Mouse (Mus musculus) forebrain, embryonic 11.5 days (tissue): ENCODE data around the gene Prps1l1. TPM values are rescaled to one million over a fixed set of nuclear protein-coding genes. Genes with fewer than 3 reads are reported as not detected.

Source experiments
- ATAC-seq: fragments of 200-750 bp; cut with Nextera tagmentation; replicated peaks from 2 replicates; pipeline ENCODE4 v1.8.0; 2017; ENCODE audit warnings: moderate TSS enrichment; ENCODE audit not compliant: low FRiP score
- DNase-seq: peaks from one replicate; pipeline ENCODE4 v3.0.0-alpha.2; 2017; ENCODE audit warnings: low spot score
- H3K27ac ChIP-seq: fragments of 300-500 bp; sonication (generic); 2 replicates; pipeline ENCODE4 v1.5.1; 2014; ENCODE audit warnings: low read depth, low read length
- H3K27me3 ChIP-seq: fragments of 300-500 bp; sonication (generic); 2 replicates; pipeline ENCODE4 v1.6.1; 2014; ENCODE audit warnings: mild to moderate bottlenecking, low read length, mixed read lengths; ENCODE audit not compliant: control insufficient read depth, insufficient read depth
- H3K36me3 ChIP-seq: fragments of 300-500 bp; sonication (generic); 2 replicates; pipeline ENCODE4 v1.6.1; 2014; ENCODE audit warnings: mild to moderate bottlenecking, low read length, moderate library complexity, mixed read lengths; ENCODE audit not compliant: control insufficient read depth, insufficient read depth
- H3K4me1 ChIP-seq: fragments of 300-500 bp; sonication (generic); replicated peaks from 2 replicates; pipeline ENCODE4 v1.6.1; 2014; ENCODE audit warnings: low read length, mixed read lengths; ENCODE audit not compliant: control insufficient read depth, insufficient read depth
- H3K4me2 ChIP-seq: fragments of 300-500 bp; sonication (generic); 2 replicates; pipeline ENCODE4 v1.6.1; 2014; ENCODE audit warnings: low read depth, mild to moderate bottlenecking, low read length, moderate library complexity, mixed read lengths; ENCODE audit not compliant: severe bottlenecking
- H3K4me3 ChIP-seq: fragments of 300-500 bp; sonication (generic); 2 replicates; pipeline ENCODE4 v1.5.1; 2014; ENCODE audit warnings: low read depth, low read length
- H3K9ac ChIP-seq: fragments of 300-500 bp; sonication (generic); 2 replicates; pipeline ENCODE4 v1.6.1; 2014; ENCODE audit warnings: low read length
- H3K9me3 ChIP-seq: fragments of 300-500 bp; sonication (generic); 2 replicates; pipeline ENCODE4 v1.6.1; 2016; ENCODE audit warnings: low read length, mixed read lengths; ENCODE audit not compliant: control insufficient read depth
- WGBS: fragments of 180-500 bp; shearing (Covaris S2); extraction: QIAGEN DNeasy Blood & Tissue Kit; methylation state at CpG from one replicate; pipeline ENCODE4 v1.1.7; 2014; 5-methylcytosine and 5-hydroxymethylcytosine counted together
- polyA plus RNA-seq: library from polyadenylated mRNA; unstranded; fragments of >200 nt; fragmentation: Nextera tagmentation; extraction: Ambion mirVana; gene quantifications from 2 replicates; pipeline ENCODE4 v1.2.1, GENCODE M21; 2014

The Prps1l1 gene
- polyA plus RNA-seq, 1 experiment from 2014 or later, result not detected

DNA sequence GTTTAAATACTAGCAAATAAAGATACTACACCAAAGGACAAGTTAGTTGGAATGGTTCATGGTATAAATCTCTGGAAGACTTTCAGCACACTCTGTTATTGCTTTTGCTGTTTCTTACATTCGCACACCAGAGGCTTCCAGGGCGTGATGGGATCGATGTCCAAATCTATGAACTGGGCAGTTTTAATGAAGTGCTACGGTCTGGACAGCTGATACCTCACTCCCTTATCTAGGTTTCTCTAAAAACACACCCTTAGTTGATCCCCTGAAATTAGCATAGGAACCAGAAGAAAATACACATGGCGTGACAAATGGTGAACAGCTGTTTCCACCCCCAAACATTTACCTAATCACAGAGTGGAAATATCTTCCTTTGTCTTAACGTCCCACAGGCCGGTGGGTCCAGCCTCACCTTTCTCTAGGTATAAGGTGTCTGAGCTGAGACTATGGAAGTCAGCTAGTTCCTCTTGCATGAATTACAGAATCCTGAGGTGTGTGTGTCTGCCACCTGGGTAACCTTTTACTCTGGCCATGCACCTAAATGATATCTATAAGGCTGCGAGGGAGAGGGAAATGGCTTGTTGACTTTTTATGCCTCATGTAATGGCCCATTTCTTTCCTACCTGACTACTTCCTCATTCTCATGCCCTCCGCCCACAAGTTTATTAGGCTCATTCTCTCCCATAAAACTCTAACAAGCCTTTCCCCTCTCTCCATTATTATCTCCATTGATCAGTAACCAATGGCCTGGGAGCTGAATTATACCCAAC is 32.1 kb downstream of the Prps1l1 start:
- Histone ChIP-seq H3K4me3 (no peak overlapping the region), H3K4me2 (no peak overlapping the region), H3K36me3 (no peaks in the 10 kb centered on the region), H3K27ac (no peak overlapping the region), H3K9ac (no peak overlapping the region), H3K27me3 (no peaks in the 10 kb centered on the region), H3K9me3 (no peaks in the 10 kb centered on the region), H3K4me1 (no peaks in the 10 kb centered on the region)
- DNase-seq (no peak), ATAC-seq (no peak)
- 91% methylated on average over 9 of the region's 9 CpGs for WGBS

DNA sequence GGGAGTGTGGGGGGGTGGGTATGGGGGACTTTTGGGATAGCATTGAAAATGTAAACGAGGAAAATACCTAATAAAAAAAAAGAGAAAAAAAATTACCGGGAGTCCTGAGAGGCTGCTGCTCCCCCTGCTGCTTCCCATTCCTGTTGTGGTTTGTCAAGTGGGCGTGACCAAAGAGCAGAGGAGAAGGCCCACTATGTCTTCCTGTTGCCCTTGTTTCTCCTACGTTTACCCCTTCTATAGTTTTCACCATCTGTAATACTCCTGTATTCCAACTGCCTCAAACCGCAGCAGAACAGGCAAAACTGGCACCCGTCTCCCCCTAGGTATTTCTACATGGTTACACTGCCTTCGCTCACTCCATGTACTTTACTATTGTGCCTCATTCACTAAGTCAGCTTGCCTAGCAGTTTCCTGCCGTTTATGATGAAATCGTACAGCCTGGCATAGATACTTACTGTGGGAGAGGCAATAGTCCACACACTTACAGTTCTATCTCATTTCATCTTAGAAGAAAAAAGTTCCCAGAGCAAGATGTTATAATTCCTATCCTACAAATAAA is 34.2 kb downstream of the Prps1l1 start:
- H3K4me1 ChIP-seq, result no peaks in the 10 kb centered on the region
- no peaks in the 10 kb centered on the region for H3K9me3 ChIP-seq
- no peaks in the 10 kb centered on the region for H3K27me3 ChIP-seq
- no peak overlapping the region for H3K4me3 ChIP-seq
- H3K36me3 ChIP-seq, result no peaks in the 10 kb centered on the region
- H3K4me2 ChIP-seq, result no peak overlapping the region
- no peak overlapping the region for H3K9ac ChIP-seq
- H3K27ac ChIP-seq, result no peak overlapping the region
- 86% methylated on average over 9 of the region's 9 CpGs for WGBS
- ATAC-seq (no peak), DNase-seq (no peak)

DNA sequence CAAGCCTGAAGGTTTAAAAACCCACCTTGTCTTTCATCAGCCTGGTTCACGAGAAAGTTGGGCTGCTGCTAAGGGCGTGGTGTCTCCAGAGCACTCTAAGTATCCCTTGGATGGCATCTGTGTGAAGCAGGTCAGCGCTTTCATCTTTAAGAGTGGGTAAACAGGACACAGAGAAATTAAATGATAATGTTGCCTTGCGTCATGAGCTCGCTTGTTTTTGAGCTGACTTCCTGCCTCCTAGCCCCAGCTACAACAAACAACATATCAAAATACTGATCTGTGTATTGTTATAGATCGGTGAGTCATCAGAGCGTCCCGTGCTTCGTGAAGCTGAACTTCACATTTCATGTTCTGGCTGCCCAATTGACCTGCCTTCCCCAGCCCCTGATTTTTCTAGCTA is 36.7 kb downstream of the Prps1l1 start:
- Histone ChIP-seq H3K9me3 (no peaks in the 10 kb centered on the region), H3K27me3 (no peaks in the 10 kb centered on the region), H3K9ac (no peak overlapping the region), H3K27ac (no peak overlapping the region), H3K4me2 (no peak overlapping the region), H3K36me3 (no peaks in the 10 kb centered on the region), H3K4me1 (no peaks in the 10 kb centered on the region), H3K4me3 (no peak overlapping the region)
- whole genome bisulfite sequencing, result 86% methylated on average over 9 of the region's 9 CpGs
- ATAC-seq (no peak), DNase-seq (no peak)

DNA sequence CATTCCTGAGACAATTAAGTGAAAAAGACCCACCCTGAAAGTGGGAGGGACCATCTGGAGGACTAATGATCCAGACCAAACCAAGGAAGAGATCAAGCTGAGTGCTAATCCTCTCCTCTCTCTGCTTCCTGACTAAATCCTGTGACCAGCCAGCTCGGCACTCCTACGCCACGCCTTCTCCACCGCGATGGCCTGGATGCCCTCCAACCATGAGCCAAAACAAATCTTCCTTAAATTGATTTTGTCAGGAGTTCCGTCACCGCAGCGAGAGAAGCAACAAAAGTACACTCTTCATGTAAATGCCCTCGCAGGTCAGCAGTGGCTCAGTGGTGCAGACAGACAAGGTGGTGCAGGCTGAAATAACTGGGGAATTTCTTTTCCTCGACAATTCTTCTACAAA is 37.5 kb downstream of the Prps1l1 start:
- Histone ChIP-seq H3K4me3 (no peak overlapping the region), H3K9ac (no peak overlapping the region), H3K4me1 (no peaks in the 10 kb centered on the region), H3K36me3 (no peaks in the 10 kb centered on the region), H3K4me2 (no peak overlapping the region), H3K27me3 (no peaks in the 10 kb centered on the region), H3K27ac (no peak overlapping the region), H3K9me3 (no peaks in the 10 kb centered on the region)
- ATAC-seq (no peak), DNase-seq (no peak)
- WGBS, result 55% methylated on average over 10 of the region's 10 CpGs

DNA sequence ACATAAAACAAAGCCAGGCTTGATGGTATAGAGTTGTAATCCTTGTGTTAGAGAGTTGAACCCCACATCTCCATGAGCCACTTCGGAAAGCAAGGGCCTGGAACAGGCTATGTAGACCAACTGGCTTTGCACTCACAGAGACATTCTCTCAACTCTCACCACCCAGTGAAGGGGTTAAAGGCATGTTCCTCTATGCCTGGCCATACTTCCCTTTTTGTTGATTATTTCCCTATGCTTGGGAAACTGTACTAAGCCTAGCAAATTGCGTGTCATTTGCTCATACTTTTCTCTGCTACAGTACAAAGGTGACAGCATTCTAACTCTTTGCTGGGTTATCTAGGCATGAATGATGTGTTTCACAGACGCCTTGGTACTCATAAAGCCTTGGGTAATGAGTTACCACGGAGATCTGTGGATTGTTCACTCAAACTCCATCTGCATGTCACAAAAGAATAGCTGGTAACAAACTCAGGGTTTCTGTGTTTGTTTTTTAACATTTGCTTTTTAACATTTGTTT is 41.4 kb downstream of the Prps1l1 start:
- Histone ChIP-seq H3K4me1 (no peaks in the 10 kb centered on the region), H3K27ac (no peak overlapping the region), H3K9me3 (no peaks in the 10 kb centered on the region), H3K4me2 (no peak overlapping the region), H3K9ac (no peak overlapping the region), H3K27me3 (no peaks in the 10 kb centered on the region), H3K36me3 (no peaks in the 10 kb centered on the region), H3K4me3 (no peak overlapping the region)
- ATAC-seq (no peak), DNase-seq (no peak)
- 69% methylated on average over 4 of the region's 4 CpGs for WGBS

DNA sequence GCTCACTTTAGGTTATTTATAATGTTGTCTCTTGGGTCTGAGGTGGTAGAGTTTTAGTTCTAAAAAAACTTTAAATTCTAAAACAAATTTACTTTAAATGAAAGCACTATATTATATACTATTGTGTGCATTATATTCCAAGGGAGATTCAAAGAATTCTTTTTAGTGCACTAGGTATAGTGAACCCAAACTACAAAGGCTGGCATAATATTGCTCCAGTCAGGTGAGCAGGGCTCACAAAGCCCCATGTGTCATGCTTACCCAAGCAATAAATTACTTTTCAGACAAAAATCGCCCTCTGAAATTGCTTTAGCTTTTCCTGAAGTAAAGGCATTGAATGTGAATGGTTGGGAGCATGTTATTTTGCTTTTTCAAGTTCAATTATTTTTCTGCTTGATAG is 43.0 kb downstream of the Prps1l1 start:
- H3K9ac ChIP-seq, result no peak overlapping the region
- ATAC-seq (no peak), DNase-seq (no peak)
- H3K4me3 ChIP-seq, result no peak overlapping the region
- no peaks in the 10 kb centered on the region for H3K36me3 ChIP-seq
- no peaks in the 10 kb centered on the region for H3K4me1 ChIP-seq
- no peaks in the 10 kb centered on the region for H3K27me3 ChIP-seq
- no peaks in the 10 kb centered on the region for H3K9me3 ChIP-seq
- 47% methylated on average over 1 of the region's 1 CpGs for WGBS
- no peak overlapping the region for H3K4me2 ChIP-seq
- H3K27ac ChIP-seq, result no peak overlapping the region

Other genes with a start within 250 kb of the Prps1l1 start
- gene Hdac9, start 67.7 kb upstream of the Prps1l1 start, polyA plus RNA-seq, result 8.7 and 9.6 TPM in 2 replicates
- gene Snx13, start 62.4 kb downstream of the Prps1l1 start, polyA plus RNA-seq, result 19.2 and 24.4 TPM in 2 replicates